Mouse (Mus musculus) frontal cortex, postnatal 10 days (tissue): ENCODE measurements around the gene Slc44a2.
A peak's percentile ranks its signal among the peaks of the same experiment; 100 is the strongest.

ENCODE experiments used
- DNase-seq, 2 experiments: peaks; one replicate each; pipeline ENCODE4 v3.0.0; 2022; ENCODE audit warnings: low spot score in 2 of 2, mixed read lengths in 1 of 2

Gene Slc44a2

DNA sequence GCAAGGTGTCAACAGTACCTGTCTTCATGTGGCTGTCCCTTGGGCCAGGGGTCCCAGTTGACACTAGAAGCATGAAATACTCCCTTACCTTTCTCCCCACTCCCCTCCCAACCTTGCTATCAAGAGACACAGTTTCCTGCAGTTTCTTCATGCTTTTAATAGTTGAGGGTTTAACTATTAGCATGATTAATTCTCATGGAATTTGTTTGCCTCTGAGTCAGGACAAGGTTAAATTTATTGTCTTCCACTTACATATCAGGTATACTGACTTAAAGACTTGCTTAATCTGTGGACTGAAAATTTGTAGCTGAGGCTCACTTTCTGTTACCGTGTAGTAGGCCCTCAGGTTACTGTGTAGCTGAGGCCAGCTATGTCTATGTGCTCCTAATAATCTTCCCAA, 13.0 kb downstream of the Slc44a2 start:
- no peak for DNase-seq

DNA sequence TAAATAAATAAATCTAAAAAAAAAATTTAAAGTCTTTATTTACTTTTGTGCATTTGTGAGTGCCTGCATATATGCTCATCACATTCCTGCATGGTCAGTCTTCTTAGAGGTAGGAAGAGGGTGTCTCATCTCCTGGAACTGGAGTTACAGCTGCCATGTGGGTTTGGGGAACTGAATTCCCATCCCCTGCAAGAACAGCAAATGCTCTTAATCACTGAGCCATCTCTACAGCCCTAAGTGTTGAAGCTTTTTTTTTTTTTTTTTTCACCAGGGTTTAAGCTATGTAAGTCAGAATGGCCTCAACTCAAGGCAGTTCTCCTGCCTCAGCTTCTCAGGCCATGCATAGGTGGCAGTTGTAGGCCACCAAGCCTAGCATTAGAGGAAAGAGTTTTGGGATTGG, 14.2 kb downstream of the Slc44a2 start:
- DNase-seq = no peak

DNA sequence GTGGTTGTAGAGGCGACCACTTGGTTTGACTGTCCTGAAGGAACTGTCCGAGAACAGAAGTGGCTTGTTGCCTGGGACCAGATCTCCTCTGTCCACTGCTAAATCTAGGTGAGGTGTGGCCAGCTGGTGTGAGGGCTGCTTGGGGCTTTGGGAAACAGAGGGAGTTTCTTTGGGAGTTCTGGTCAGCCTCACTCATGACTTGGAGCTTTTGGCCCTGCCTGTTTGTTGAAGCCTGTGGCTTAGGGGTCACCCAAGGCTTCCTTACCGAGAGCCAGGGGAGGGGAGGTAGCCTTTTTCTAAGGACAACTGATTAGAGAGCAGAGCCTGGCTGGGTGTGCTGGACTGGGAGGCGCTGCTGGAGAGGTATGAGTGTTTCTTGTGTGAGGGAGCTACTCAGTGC, 14.9 kb downstream of the Slc44a2 start:
- no peak for DNase-seq

DNA sequence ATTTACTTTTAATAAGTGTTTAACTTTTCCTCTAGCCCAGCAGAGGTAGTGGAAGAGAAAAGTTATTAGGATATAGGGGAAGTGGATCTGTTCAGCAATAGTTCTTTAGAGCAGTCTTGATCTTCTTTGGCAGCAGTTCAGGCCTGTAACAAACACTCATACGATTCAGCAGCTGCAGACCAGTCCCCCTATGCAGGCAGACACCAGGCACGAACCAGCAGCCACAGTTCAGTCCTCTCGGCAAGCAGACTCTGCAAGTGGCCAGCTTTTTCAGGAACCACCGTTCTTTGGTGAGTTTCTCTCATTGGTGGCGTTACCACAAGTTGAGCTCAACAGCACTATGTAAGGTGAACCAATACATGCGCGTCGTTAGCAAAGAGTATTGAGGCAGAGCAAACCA, 16.0 kb downstream of the Slc44a2 start:
- no peak for DNase-seq

DNA sequence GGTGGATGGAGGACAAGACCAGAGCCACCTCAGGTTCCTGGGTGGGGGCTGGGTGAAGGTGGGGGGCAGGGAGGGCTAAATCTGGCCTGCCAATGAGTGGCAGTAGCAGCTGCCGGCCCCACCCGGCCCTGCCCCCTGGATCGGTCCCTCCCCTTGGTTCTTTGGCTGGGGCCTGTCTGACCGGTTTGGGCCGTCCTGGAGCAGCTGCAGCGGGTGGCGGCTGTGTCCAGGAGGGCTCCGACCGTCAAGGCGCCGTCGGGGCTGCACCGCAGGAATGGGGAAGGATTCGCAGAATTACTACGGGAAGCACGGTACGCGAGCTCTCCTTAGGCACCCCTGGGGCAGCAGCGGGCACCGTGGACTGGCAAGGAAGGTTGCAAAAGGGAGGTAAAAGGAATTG, 17.2 kb downstream of the Slc44a2 start:
- DNase-seq = no peak

DNA sequence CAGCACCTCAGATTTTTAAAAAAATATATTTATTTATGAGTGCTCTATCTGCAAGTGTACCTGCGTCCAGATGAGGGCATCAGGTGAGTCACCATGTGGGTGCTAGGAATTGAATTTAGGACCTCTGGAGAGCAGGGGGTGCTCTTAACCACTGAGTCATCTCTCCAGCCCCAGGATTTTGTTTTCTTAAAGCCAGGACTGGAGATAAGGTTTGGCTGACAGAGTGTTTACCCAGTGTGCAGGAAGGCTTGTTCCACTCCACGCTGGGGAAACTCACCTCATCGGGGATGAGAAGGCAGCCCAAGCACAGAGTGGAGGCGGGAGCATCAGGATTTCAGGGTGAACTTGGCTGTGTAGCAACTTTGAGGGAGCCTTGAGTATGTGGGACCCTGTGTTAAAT, 19.9 kb downstream of the Slc44a2 start:
- no peak for DNase-seq

DNA sequence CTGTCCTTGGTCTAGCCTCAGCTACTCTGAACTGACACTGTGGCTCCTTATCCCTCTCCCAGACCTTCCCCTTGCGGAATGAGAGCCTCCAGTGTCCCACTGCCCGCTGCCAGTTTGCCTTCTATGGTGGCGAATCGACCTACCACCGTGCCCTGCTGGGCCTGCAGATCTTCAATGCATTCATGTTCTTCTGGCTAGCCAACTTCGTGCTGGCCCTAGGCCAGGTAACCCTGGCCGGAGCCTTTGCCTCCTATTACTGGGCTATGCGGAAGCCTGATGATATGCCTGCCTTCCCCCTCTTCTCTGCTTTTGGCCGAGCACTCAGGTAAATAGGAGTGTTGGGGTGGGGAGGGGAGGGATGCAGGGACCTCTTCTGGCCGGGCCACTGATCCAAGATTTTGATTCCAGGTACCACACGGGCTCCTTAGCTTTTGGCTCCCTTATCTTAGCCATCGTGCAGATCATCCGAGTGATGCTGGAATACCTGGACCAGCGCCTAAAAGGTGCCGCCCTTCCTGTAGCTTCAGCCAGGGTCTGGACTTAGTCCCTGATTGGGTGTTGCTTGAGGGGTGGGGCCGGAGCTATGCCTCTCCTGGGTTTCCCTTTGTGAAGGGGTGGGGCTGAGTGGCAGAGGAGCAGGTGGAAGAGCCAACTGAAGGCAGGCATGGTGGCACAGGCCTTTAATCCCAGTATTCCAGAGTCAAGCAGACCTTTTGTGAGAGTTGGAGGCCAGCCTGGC, 26.3 kb downstream of the Slc44a2 start:
- DNase-seq = no peak

DNA sequence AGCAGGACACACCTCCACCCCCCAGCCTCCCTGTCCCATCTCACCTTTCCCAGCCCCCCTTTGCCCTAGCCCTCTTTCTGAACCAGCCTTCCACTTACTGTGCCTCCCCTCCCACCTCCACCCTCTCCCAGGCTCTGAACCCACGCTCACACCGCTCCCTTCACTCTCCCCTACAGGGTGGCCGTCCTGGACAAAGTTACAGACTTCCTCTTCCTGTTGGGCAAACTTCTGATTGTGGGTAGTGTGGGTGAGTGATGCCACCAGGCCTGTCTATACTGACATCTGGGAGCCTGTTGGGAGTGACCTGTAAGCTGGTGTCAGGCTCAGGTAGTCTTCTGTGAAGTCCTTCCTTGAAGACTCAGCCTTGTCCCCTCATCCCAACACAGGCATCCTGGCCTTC, 27.7 kb downstream of the Slc44a2 start:
- DNase-seq = no peak

DNA sequence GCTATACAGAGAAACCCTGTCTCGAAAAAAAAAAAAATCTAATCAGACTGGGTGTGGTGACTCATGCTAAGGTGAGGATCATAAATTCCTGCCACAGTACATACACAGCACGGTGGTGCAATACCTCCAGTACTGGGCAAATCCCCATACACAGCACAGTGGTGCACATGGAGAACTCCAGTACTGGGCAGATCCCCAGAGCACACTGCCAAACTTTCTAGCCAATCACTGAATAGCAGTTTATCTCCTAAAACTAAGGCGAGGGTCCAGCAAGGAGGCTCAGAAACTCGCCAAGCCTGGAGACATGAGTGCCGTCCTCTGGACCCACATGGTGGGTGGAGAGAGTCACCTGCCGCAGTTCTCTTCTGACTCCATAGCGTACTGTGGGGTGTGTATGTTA, 30.7 kb downstream of the Slc44a2 start:
- no peak for DNase-seq

DNA sequence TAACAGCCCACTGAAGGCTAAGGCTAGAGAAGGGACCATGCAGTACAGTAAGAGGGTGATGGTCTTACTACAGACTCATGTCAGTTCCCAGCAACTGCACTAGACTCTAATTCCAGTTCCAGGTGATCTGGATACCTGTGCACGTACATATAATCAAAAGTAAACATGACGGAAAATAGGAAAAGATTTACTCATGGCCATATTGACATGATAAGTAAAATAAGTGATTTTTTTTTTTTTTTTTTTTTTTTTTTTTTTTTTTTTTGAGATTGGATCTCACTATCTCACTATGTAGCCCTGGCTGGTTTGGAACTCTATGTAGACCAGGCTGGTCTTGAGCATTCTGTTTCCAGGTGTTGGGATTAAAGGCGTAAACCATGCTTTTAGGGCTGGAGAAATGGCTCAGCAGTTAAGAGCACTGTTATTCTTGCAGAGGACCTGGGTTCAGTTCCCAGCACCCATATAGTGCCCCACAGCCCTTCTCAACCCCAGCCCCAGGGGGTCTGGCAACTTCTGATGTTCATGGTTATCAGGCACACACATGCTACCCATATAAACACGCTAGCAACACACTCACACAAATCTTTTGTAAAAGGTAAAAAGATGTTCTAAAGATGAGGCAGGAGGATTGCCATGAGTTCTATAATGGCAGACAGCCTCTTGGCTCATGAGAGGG, 31.3 kb downstream of the Slc44a2 start:
- DNase-seq = no peak

DNA sequence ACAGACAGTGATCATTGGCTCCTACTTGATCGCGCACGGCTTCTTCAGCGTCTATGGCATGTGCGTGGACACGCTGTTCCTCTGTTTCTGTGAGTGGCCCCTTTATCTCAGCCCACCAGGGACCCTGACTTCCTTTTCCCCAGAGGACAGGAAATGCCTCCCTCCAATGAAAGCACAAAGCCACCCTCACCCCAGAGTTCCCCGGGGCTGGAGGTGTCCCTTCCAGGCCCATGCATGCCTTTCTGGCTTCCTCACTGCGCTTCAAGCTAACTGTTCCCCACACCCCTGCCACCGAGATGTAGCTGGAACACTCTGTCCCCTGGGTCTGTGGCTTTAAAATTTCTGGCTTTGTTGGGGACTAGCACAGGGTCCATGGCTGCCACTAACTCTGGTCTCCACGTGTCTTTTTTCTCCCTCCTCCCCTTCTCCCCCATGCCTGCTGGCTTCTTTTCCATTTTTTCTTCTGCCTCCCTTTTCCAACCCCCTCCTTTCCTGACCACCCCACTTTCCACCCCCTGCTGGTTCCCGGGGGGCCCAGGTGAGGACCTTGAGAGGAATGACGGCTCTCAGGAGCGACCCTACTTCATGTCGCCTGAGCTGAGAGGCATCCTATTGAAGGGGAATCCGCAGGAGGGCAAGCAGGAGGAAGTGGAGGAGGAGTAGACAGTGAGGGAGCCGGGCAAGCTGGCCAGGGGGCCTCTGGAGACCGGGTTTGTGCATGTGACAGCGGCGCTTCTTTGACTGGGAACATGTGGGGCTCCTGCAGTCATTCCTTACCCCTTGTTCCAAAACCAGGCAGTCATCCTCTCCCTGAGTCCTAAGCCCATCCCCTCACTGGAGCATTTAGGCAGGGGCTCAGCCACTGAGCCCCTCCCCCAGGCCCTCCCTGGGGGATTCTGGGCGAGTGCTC, 32.2 kb downstream of the Slc44a2 start:
- no peak for DNase-seq

DNA sequence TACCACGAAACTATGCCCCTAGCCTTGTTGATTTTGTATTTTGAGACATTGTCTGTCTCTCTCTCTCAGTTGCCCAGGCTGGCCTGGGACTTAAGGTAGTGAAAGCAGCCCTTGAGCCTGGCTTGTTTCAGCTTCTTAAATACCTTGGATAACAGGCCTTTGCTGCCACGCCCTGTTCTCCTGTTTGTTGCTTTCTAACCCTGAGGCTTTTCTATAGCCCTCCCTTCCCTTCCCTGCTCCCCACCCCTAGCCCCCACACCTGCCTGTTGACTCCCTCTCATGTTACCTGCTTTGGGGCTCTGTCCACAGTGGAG, 32.8 kb downstream of the Slc44a2 start:
- no peak for DNase-seq

DNA sequence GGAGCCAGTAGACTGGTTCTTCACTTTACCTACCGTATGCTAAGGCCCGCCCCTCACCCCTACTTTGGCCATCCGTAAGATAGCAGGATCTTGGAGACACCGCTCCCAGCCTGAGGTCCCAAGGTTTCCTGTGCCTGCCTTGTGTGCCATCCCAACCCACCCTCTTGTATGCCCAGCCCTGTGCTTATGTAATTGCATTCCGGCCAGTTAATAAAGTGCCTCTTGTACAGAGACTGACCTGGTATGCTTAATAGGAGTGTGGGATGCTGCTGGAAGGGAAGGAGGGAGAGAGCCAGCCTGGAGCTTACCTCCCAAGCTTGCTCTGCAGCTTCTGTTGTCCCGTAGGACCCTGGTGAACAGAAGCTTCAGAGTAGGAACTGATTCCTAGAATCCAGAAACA, 34.3 kb downstream of the Slc44a2 start:
- DNase-seq = no peak

DNA sequence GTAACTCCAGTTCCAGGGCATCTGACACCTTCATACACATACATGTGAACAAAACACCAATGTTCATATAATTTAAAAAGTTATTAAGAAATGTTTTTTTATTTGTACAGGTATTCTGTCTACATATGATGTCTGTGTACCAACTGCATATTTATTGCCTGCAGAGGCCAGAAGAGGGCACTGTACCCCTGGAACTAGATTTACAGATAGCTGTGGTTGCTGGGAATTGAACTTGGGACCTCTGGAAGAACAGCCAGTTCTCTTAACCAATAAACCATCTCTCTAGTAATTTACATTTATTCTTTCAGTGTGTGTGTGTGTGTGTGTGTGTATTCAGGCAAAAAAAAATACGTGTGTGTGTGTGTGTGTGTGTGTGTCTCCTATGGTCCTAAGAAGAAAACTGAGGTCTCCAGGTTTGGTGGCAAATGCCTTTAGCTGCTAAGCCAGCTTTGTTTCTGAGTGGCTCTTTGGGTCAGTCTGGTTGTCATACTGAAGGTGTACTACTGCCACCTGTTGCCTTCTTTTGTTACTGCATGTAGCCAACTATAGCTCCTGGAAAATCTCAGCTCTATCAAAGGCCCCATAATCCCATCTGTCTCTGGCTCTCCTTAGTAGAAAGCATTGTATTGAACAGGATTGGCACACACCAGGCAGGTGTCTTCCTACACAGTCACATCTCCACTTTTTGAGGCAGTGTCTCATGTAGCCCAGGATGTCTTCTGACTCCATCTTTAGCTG, 36.7 kb downstream of the Slc44a2 start:
- DNase-seq = peak in 1 of 2 experiments; percentile 38

DNA sequence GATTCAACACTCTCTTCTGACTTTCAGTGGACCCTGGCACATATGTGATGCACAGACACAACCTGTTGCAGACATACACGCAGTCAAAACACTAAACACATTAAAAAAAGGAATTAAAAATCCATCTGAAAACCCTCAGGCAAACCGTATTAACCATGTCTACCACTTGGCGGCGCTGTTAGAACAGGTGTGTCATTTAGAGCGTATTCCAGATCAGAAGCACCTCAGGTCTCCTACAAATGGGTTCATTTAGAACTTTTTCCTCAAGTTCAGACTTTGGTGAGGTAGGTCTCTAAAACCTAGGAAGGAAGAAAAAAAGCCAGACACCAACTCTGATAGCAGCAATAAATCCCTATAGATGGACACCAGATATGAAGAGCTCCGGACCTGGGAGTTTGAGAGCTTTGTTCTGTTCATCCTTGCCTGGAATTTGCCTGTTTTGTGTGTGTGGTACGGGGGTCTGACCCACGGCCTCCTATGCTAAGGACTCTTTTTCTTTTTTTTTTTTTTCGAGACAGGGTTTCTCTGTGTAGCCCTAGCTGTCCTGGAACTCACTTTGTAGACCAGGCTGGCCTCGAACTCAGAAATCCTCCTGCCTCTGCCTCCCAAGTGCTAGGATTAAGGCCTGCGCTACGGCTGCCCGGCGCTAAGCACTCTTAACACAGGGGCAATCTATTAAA, 46.2 kb downstream of the Slc44a2 start:
- DNase-seq = peak; percentile 31 to 59

DNA sequence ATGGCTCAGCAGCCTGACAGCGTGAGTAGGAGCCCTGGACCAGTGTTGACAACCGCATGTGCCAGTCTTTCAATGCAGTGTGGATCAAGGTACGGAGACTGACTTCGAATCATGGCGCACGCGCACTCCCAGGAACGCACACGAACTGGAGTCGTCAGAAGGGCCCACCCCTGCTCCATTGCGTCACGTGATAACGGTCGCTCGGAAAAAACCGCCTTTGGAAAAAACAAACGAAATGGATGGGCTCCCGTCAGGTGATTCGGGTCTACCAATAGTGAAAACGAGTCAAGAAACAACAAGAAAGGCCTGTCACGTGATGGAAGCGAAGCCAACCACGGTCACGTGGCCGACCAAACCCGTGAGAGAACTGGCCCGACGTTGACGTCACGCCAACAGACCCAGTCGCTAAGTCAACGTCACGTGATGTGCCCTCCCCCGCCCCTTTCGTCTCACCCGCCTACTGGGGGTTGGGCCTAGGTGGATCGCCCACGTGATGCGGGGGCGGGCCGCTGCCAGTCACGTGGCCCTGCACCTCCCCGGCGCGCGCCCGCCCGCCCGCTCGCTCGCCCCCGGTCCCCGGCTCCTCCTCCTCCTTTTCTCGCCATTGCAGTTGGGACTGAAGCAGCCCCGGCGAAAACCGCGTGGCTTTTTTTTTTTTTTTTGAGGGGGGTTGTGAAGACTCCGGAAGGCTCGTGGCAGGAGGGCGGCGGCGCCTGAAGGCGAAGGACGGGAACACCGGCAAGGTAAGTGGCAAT, 47.0 kb downstream of the Slc44a2 start, which contains the start of gene Ilf3:
Ilf3 (plus strand) TSS at position 515 of the 755 bp plus-strand sequence.
- DNase-seq = peak; percentile 100

DNA sequence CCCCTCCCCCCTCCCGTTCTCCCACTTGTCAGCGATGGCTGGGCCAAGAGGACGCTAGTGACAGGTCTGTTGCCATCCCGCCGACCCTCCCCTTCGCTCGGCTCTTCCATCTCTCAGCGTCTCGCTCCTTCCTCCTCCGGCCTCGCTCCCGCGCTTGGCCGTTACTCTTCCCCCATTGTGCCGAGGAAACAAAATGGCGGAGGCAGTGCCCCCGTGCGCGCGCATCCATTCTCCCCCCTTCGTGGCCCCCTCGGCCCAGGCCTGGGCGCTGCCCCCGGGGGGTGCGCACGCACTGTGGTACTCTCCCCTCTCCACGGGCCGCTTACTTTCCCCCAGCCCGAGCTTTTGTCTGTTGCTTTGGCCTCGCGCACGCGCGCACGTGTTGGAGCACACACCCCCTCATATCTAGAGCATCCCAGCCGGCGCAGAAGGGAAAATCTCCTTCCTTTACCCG, 47.7 kb downstream of the Slc44a2 start:
- peak; percentile 64 to 65 for DNase-seq

DNA sequence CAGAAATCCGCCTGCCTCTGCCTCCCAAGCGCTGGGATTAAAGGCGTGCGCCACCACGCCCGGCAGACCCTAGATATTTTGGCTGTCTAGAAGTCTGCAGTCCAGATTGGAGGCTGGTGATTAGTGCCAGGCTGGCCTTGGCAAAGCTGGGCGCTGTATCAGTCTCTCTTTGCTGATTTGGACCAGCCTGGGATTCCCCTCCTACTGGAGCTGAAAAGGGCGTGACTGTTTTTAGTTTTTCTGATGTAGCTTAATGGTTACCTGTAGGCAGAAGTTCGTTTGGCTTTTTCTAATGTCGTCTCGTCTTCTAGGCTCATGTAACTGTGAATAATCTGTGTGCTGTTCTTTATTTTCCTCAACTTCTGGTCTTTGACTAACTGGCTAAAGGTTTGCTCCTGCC, 48.6 kb downstream of the Slc44a2 start:
- no peak for DNase-seq

DNA sequence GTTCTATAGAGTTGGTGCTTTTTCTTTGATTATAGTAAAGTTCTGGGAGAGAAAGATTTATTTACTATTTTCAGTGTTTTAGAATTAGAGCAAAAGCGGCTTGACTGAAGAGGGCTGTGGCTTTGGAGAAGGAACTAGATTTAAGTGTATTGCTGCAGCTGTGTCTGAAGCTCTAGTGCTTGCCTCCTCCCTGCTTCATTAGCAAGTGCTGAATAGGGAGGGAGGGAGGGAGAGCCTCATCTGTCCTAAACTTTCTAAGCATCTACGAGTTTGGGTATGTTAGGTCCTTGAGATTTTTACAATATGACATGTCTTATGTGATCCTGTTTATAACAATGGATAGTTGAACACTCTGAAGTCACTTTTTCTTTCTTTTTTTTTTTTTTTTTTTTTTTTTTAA, 50.4 kb downstream of the Slc44a2 start:
- no peak for DNase-seq

DNA sequence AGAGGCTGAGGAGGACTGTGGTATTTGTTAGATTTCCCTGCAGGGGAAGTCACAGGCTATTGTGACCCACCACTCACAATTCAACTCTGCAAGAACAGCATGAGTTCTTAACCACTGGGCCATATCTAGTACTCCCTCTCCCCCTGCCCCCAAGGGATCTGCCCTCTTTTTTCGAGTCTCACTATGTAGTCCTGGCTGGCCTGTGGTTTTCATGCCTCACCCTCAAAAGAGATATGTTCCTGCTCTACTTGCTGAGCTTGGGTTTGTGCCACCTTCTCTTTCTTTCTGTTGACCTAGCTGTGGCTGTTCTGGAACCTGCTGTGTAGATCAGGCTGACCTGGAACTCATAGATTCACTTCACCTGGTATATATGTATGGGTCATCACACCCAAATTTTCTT, 52.0 kb downstream of the Slc44a2 start:
- DNase-seq = no peak

DNA sequence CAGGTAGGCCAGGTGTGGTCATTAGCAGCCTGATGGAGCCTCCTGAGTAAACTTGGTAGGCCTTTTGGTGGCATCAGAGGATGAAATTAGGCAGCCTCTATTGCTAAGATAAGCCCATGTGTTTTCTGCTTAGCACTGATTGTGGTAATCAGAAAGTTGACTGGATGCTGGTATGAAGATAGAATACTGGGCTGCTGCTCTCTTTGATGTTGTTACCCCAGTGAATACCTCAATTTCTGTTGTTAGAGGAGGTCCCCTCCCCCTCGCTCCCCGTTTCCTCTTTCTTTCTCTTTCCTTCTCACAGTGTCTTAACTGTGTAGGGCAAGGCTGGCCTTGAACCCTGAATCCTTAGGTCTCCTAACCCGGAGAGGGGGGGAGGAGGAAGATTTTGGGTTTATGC, 58.7 kb downstream of the Slc44a2 start:
- DNase-seq = no peak
